Mouse (Mus musculus): ENCODE measurements around the gene Vkorc1. TPM values are rescaled to one million over a fixed set of nuclear protein-coding genes. Genes with fewer than 3 reads are reported as not detected.
"Not testable (repeated sequence)": the region's sequence is repeated elsewhere in the genome, so short reads cannot be mapped to it uniquely, and the experiment has no call there.

Gene Vkorc1
- polyA plus RNA-seq, 1 experiment from 2014 or later: 66.7 TPM

GRCm38 (mm10) chr7:127912190-127912871, 16.9 kb upstream of the Vkorc1 start, which contains the start of gene Kat8:
Gene Kat8 (plus strand): TSS chr7:127912516.
- Histone ChIP-seq H3K9me3 (replicated peaks) (no peaks in the 10 kb centered on the region), H3K4me1 (peaks cover 9% of the 10 kb centered on the region), H3K4me3 (peak within 1 kb of the TSS; percentile 98), H3K27me3 (no peaks in the 10 kb centered on the region), H3K4me2 (replicated peaks) (peak within 1 kb of the TSS; percentile 63), H3K27ac (peak within 1 kb of the TSS; percentile 81), H3K36me3 (peaks cover 41% of the 10 kb centered on the region), H3K9ac (peak within 1 kb of the TSS; percentile 86)
- peak; percentile 95 for ATAC-seq (ENCODE audit: low FRiP score)
- WGBS: 1% methylated on average over 40 of the region's 40 CpGs

- Histone ChIP-seq H3K4me3 (no peak overlapping the region), H3K4me2 (replicated peaks) (no peak overlapping the region), H3K27me3 (no peaks in the 10 kb centered on the region), H3K36me3 (peaks cover 42% of the 10 kb centered on the region), H3K9me3 (replicated peaks) (no peaks in the 10 kb centered on the region), H3K9ac (no peak overlapping the region), H3K4me1 (peaks cover 19% of the 10 kb centered on the region), H3K27ac (no peak overlapping the region)
- 94% methylated on average over 4 of the region's 4 CpGs for WGBS
- no peak for ATAC-seq (ENCODE audit: low FRiP score)
Observed at GRCm38 (mm10) chr7:127908656-127909055, 13.2 kb upstream of the Vkorc1 start.

GRCm38 (mm10) chr7:127907939-127908338, 12.5 kb upstream of the Vkorc1 start:
- no peaks in the 10 kb centered on the region for H3K27me3 ChIP-seq
- H3K36me3 ChIP-seq: peaks cover 42% of the 10 kb centered on the region
- no peak overlapping the region for H3K4me2 ChIP-seq (replicated peaks)
- ATAC-seq (ENCODE audit: low FRiP score): no peak
- no peaks in the 10 kb centered on the region for H3K9me3 ChIP-seq (replicated peaks)
- H3K4me1 ChIP-seq: peaks cover 15% of the 10 kb centered on the region
- H3K27ac ChIP-seq: no peak overlapping the region
- H3K9ac ChIP-seq: no peak overlapping the region
- no peak overlapping the region for H3K4me3 ChIP-seq
- 95% methylated on average over 12 of the region's 12 CpGs for WGBS

- H3K27me3 ChIP-seq: no peaks in the 10 kb centered on the region
- ATAC-seq (ENCODE audit: low FRiP score): peak; percentile 91
- no peaks in the 10 kb centered on the region for H3K9me3 ChIP-seq (replicated peaks)
- peak within 1 kb of the TSS; percentile 80 for H3K9ac ChIP-seq
- peaks cover 38% of the 10 kb centered on the region for H3K36me3 ChIP-seq
- peak within 1 kb of the TSS; percentile 70 for H3K27ac ChIP-seq
- peak within 1 kb of the TSS; percentile 56 for H3K4me3 ChIP-seq
- 9% methylated on average over 38 of the region's 38 CpGs for WGBS
- H3K4me1 ChIP-seq: peaks cover 10% of the 10 kb centered on the region
- H3K4me2 ChIP-seq (replicated peaks): peak within 1 kb of the TSS; percentile 84
Observed at GRCm38 (mm10) chr7:127903971-127904796, 8.8 kb upstream of the Vkorc1 start, which contains the start of gene Bckdk. Gene Bckdk (plus strand): TSS chr7:127904082.

- Histone ChIP-seq H3K27ac (no peak overlapping the region), H3K4me2 (replicated peaks) (no peak overlapping the region), H3K36me3 (peaks cover 14% of the 10 kb centered on the region), H3K4me3 (no peak overlapping the region), H3K4me1 (peaks cover 10% of the 10 kb centered on the region), H3K27me3 (no peaks in the 10 kb centered on the region), H3K9me3 (replicated peaks) (no peaks in the 10 kb centered on the region), H3K9ac (no peak overlapping the region)
- ATAC-seq (ENCODE audit: low FRiP score): no peak
- WGBS: 90% methylated on average over 2 of the region's 2 CpGs
Observed at GRCm38 (mm10) chr7:127901772-127902171, 6.4 kb upstream of the Vkorc1 start.

- peaks cover 9% of the 10 kb centered on the region for H3K4me1 ChIP-seq
- WGBS: 54% methylated on average over 7 of the region's 7 CpGs
Observed at GRCm38 (mm10) chr7:127899997-127900396, 4.6 kb upstream of the Vkorc1 start.

GRCm38 (mm10) chr7:127898179-127898956, 3.0 kb upstream of the Vkorc1 start:
- no peaks in the 10 kb centered on the region for H3K27me3 ChIP-seq
- 39% methylated on average over 10 of the region's 10 CpGs for WGBS
- no peak overlapping the region for H3K4me2 ChIP-seq (replicated peaks)
- no peak for ATAC-seq (ENCODE audit: low FRiP score)
- no peak overlapping the region for H3K27ac ChIP-seq
- peaks cover 8% of the 10 kb centered on the region for H3K4me1 ChIP-seq
- H3K9ac ChIP-seq: no peak overlapping the region
- H3K4me3 ChIP-seq: no peak overlapping the region
- no peaks in the 10 kb centered on the region for H3K9me3 ChIP-seq (replicated peaks)
- H3K36me3 ChIP-seq: 0 out of 2 replicates have a peak, but pooled peaks cover under 1% of the 10 kb centered on the region

More at GRCm38 (mm10) chr7:127899997-127900396, 4.6 kb upstream of the Vkorc1 start:
- no peak for ATAC-seq (ENCODE audit: low FRiP score)
- Histone ChIP-seq H3K9ac (peak overlapping the region; percentile 38), H3K36me3 (no peaks in the 10 kb centered on the region), H3K4me3 (no peak overlapping the region), H3K9me3 (replicated peaks) (no peaks in the 10 kb centered on the region), H3K4me2 (replicated peaks) (no peak overlapping the region), H3K27ac (no peak overlapping the region), H3K27me3 (no peaks in the 10 kb centered on the region)

- H3K9ac ChIP-seq: no peak overlapping the region
- no peak for ATAC-seq (ENCODE audit: low FRiP score)
- H3K9me3 ChIP-seq (replicated peaks): no peaks in the 10 kb centered on the region
- no peak overlapping the region for H3K4me3 ChIP-seq
- H3K27ac ChIP-seq: no peak overlapping the region
- no peaks in the 10 kb centered on the region for H3K27me3 ChIP-seq
- no peak overlapping the region for H3K4me2 ChIP-seq (replicated peaks)
- 89% methylated on average over 7 of the region's 7 CpGs for WGBS
- H3K36me3 ChIP-seq: peaks cover 8% of the 10 kb centered on the region; the same call in 1 of the 2 replicates
- peaks cover 8% of the 10 kb centered on the region for H3K4me1 ChIP-seq
Observed at GRCm38 (mm10) chr7:127897542-127897941, 2.1 kb upstream of the Vkorc1 start.

GRCm38 (mm10) chr7:127896384-127896783, 967 bp upstream of the Vkorc1 start:
- Histone ChIP-seq H3K27ac (no peak overlapping the region), H3K27me3 (no peaks in the 10 kb centered on the region), H3K9me3 (replicated peaks) (no peaks in the 10 kb centered on the region), H3K36me3 (peaks cover 8% of the 10 kb centered on the region; the same call in 1 of the 2 replicates), H3K4me1 (peaks cover 8% of the 10 kb centered on the region), H3K4me2 (replicated peaks) (no peak overlapping the region), H3K9ac (no peak overlapping the region), H3K4me3 (no peak overlapping the region)
- WGBS: 61% methylated on average over 13 of the region's 13 CpGs
- no peak for ATAC-seq (ENCODE audit: low FRiP score)

- ATAC-seq (ENCODE audit: low FRiP score): peak; percentile 15
- not testable (repeated sequence) for H3K4me1 ChIP-seq; H3K4me3 ChIP-seq; H3K27ac ChIP-seq; H3K9ac ChIP-seq; H3K9me3 ChIP-seq (replicated peaks); H3K27me3 ChIP-seq
- H3K36me3 ChIP-seq: peaks cover 11% of the 10 kb centered on the region; the same call in 1 of the 2 replicates
- peak overlapping the region; percentile 79 for H3K4me2 ChIP-seq (replicated peaks)
- WGBS: 71% methylated on average over 7 of the region's 7 CpGs
Observed at GRCm38 (mm10) chr7:127895891-127896290, 474 bp upstream of the Vkorc1 start.

GRCm38 (mm10) chr7:127894480-127894879, 937 bp downstream of the Vkorc1 start:
- ATAC-seq (ENCODE audit: low FRiP score): no peak
- Histone ChIP-seq H3K4me2 (replicated peaks) (peak overlapping the region; percentile 79), H3K36me3 (peaks cover 25% of the 10 kb centered on the region), H3K27me3 (no peaks in the 10 kb centered on the region), H3K4me3 (peak overlapping the region; percentile 58), H3K27ac (no peak overlapping the region), H3K9ac (no peak overlapping the region), H3K4me1 (peaks cover 8% of the 10 kb centered on the region), H3K9me3 (replicated peaks) (no peaks in the 10 kb centered on the region)
- 86% methylated on average over 5 of the region's 5 CpGs for WGBS

GRCm38 (mm10) chr7:127890798-127891197, 4.6 kb downstream of the Vkorc1 start, which contains the start of gene Prss53:
Gene Prss53 (minus strand): TSS chr7:127890970.
- peaks cover 62% of the 10 kb centered on the region for H3K36me3 ChIP-seq
- WGBS: 30% methylated on average over 4 of the region's 4 CpGs

More at GRCm38 (mm10) chr7:127890798-127891197, 4.6 kb downstream of the Vkorc1 start, which contains the start of gene Prss53:
- H3K4me3 ChIP-seq: no peak within 1 kb of the TSS
- H3K9me3 ChIP-seq (replicated peaks): no peaks in the 10 kb centered on the region
- no peaks in the 10 kb centered on the region for H3K27me3 ChIP-seq
- no peak within 1 kb of the TSS for H3K4me2 ChIP-seq (replicated peaks)
- H3K4me1 ChIP-seq: peaks cover 8% of the 10 kb centered on the region
- no peak within 1 kb of the TSS for H3K9ac ChIP-seq
- ATAC-seq (ENCODE audit: low FRiP score): no peak
- H3K27ac ChIP-seq: no peak within 1 kb of the TSS
